Comparison of ENCODE assay signal across 25 mouse cellular contexts in genomic region chr7:4902404-4902803, GRCm38 (mm10). TPM values are rescaled to one million over a fixed set of nuclear protein-coding genes. Genes with fewer than 3 reads are reported as not detected.
"Had no signal": no experiment of that assay in that cellular context is flagged by ENCODE, and none has a peak within 500 bp of the region (broad histone marks: within the 10 kb centered on the region; RNA-seq: fewer than 3 reads in every experiment).

No protein-coding gene starts in this region.

- H3K36me3 ChIP-seq: limb, embryonic 10.5 days; limb, embryonic 13.5 days; liver, embryonic 13.5 days; midbrain, embryonic 13.5 days; neural tube, embryonic 12.5 days; neural tube, embryonic 15.5 days; stomach, embryonic 15.5 days had no signal

- DNase-seq: kidney, adult 18-20 months; kidney, adult 9 months; kidney, postnatal 14 days; kidney, postnatal 4 days; liver; liver, embryonic 13.5 days; lung, embryonic 14.5 days; right cerebral cortex, adult 18-20 months; right cerebral cortex, postnatal 14 days; right cerebral cortex, postnatal 4 days; thymus, adult 2 months; thymus, postnatal 25 days had no signal

- ATAC-seq: intestine, embryonic 16.5 days; lung, postnatal 0 days; midbrain, embryonic 13.5 days had no signal

- H3K27ac ChIP-seq: limb, embryonic 10.5 days; limb, embryonic 13.5 days; liver, embryonic 13.5 days; macrophage; midbrain, embryonic 13.5 days; neural tube, embryonic 12.5 days; neural tube, embryonic 15.5 days; stomach, embryonic 15.5 days had no signal

- H3K9me3 ChIP-seq: midbrain, embryonic 13.5 days; neural tube, embryonic 15.5 days; stomach, embryonic 15.5 days had no signal

- H3K9ac ChIP-seq: limb, embryonic 13.5 days; liver, embryonic 13.5 days; lung, embryonic 14.5 days; midbrain, embryonic 13.5 days; neural tube, embryonic 12.5 days; neural tube, embryonic 15.5 days; stomach, embryonic 15.5 days had no signal

- H3K4me2 ChIP-seq: limb, embryonic 13.5 days; liver, embryonic 13.5 days; lung, embryonic 14.5 days; midbrain, embryonic 13.5 days; neural tube, embryonic 12.5 days; neural tube, embryonic 15.5 days; stomach, embryonic 15.5 days had no signal

- H3K4me3 ChIP-seq: limb, embryonic 10.5 days; limb, embryonic 13.5 days; liver, embryonic 13.5 days; midbrain, embryonic 13.5 days; neural tube, embryonic 12.5 days; neural tube, embryonic 15.5 days; stomach, embryonic 15.5 days had no signal

- H3K27me3 ChIP-seq: midbrain, embryonic 13.5 days; neural tube, embryonic 15.5 days; stomach, embryonic 15.5 days had no signal

RNA-seq across cellular contexts. Expression of gene Gm36210, which starts 3.9 kb away (rescaled TPM):
- total RNA-seq: megakaryocyte, adult 5-6 weeks; midbrain, postnatal 0 days had no signal
- polyA plus RNA-seq: intestine, embryonic 16.5 days; kidney, embryonic 16.5 days; limb, embryonic 10.5 days; limb, embryonic 13.5 days; liver, embryonic 16.5 days; lung, embryonic 14.5 days; lung, postnatal 0 days; macrophage; stomach, embryonic 15.5 days had no signal

RNA-seq across cellular contexts. Expression of gene Ssc5d, which starts 23.2 kb away (rescaled TPM):
- total RNA-seq: megakaryocyte, adult 5-6 weeks had no signal
